Mouse (Mus musculus) embryonic facial prominence, embryonic 10.5 days (tissue): ENCODE data around the gene Med29. TPM values are rescaled to one million over a fixed set of nuclear protein-coding genes. Genes with fewer than 3 reads are reported as not detected.

Experiments used
- DNase-seq: peaks from one replicate; pipeline ENCODE4 v3.0.0-alpha.2; 2017; ENCODE audit warnings: low spot score
- H3K27ac ChIP-seq: fragments of 300-500 bp; sonication (generic); replicated peaks from 2 replicates; pipeline ENCODE4 v1.5.1; 2016; ENCODE audit warnings: mild to moderate bottlenecking
- H3K27me3 ChIP-seq: fragments of 300-500 bp; sonication (generic); replicated peaks from 2 replicates; pipeline ENCODE4 v1.6.1; 2016; ENCODE audit warnings: low read depth, mild to moderate bottlenecking; ENCODE audit not compliant: poor library complexity, severe bottlenecking
- H3K36me3 ChIP-seq: fragments of 300-500 bp; sonication (generic); replicated peaks from 2 replicates; pipeline ENCODE4 v1.6.1; 2016; ENCODE audit warnings: mild to moderate bottlenecking, moderate library complexity
- H3K4me1 ChIP-seq: fragments of 300-500 bp; sonication (generic); 2 replicates; pipeline ENCODE4 v1.6.1; 2016
- H3K4me3 ChIP-seq: fragments of 300-500 bp; sonication (generic); 2 replicates; pipeline ENCODE4 v1.5.1; 2016; ENCODE audit warnings: mild to moderate bottlenecking, moderate library complexity
- H3K9me3 ChIP-seq: fragments of 300-500 bp; sonication (generic); 2 replicates; pipeline ENCODE4 v1.6.1; 2016; ENCODE audit warnings: mild to moderate bottlenecking
- WGBS: fragments of 180-500 bp; shearing (Covaris S2); methylation state at CpG from one replicate; pipeline ENCODE4 v1.1.7; 2016; 5-methylcytosine and 5-hydroxymethylcytosine counted together
- polyA plus RNA-seq: library from polyadenylated mRNA; unstranded; fragments of >200 nt; fragmentation: Nextera tagmentation; extraction: Ambion mirVana; gene quantifications from 2 replicates; pipeline ENCODE4 v1.2.1, GENCODE M21; 2016

The Med29 gene
- polyA plus RNA-seq, 1 experiment from 2014 or later, result 61.9 TPM

- peak overlapping the region; percentile 97 for H3K27ac ChIP-seq
- H3K4me1 ChIP-seq, result peaks cover 55% of the 10 kb centered on the region
- peaks cover 47% of the 10 kb centered on the region for H3K36me3 ChIP-seq
- H3K9me3 ChIP-seq, result no peaks in the 10 kb centered on the region
- WGBS, result 14% methylated on average over 11 of the region's 11 CpGs
- DNase-seq, result peak; percentile 34
- peak overlapping the region; percentile 91 for H3K4me3 ChIP-seq
- H3K27me3 ChIP-seq, result no peaks in the 10 kb centered on the region
Measured at GRCm38 (mm10) chr7:28370977-28371513, 21.5 kb downstream of the Med29 start.

GRCm38 (mm10) chr7:28370051-28370450 is 22.5 kb downstream of the Med29 start:
- peak overlapping the region; percentile 97; the same call in 1 of the 2 replicates for H3K27ac ChIP-seq

GRCm38 (mm10) chr7:28368276-28368920 is 24.1 kb downstream of the Med29 start:
- DNase-seq, result no peak
- Histone ChIP-seq H3K4me1 (peaks cover 32% of the 10 kb centered on the region), H3K36me3 (peaks cover 74% of the 10 kb centered on the region), H3K9me3 (no peaks in the 10 kb centered on the region), H3K4me3 (no peak overlapping the region), H3K27ac (no peak overlapping the region), H3K27me3 (no peaks in the 10 kb centered on the region)
- WGBS, result 89% methylated on average over 16 of the region's 16 CpGs

More at GRCm38 (mm10) chr7:28370051-28370450, 22.5 kb downstream of the Med29 start:
- Histone ChIP-seq H3K9me3 (no peaks in the 10 kb centered on the region), H3K36me3 (peaks cover 57% of the 10 kb centered on the region), H3K4me1 (peaks cover 46% of the 10 kb centered on the region), H3K27me3 (no peaks in the 10 kb centered on the region), H3K4me3 (peak overlapping the region; percentile 91)
- DNase-seq, result no peak
- WGBS, result 95% methylated on average over 14 of the region's 14 CpGs

- WGBS, result 91% methylated on average over 16 of the region's 16 CpGs
- no peak for DNase-seq
- Histone ChIP-seq H3K36me3 (peaks cover 80% of the 10 kb centered on the region), H3K27me3 (no peaks in the 10 kb centered on the region), H3K4me3 (0 out of 2 replicates have a peak overlapping the region, but pooled peaks have one; percentile 3), H3K27ac (no peak overlapping the region), H3K9me3 (no peaks in the 10 kb centered on the region), H3K4me1 (peaks cover 32% of the 10 kb centered on the region)
Measured at GRCm38 (mm10) chr7:28367663-28368275, 24.7 kb downstream of the Med29 start.

DNA sequence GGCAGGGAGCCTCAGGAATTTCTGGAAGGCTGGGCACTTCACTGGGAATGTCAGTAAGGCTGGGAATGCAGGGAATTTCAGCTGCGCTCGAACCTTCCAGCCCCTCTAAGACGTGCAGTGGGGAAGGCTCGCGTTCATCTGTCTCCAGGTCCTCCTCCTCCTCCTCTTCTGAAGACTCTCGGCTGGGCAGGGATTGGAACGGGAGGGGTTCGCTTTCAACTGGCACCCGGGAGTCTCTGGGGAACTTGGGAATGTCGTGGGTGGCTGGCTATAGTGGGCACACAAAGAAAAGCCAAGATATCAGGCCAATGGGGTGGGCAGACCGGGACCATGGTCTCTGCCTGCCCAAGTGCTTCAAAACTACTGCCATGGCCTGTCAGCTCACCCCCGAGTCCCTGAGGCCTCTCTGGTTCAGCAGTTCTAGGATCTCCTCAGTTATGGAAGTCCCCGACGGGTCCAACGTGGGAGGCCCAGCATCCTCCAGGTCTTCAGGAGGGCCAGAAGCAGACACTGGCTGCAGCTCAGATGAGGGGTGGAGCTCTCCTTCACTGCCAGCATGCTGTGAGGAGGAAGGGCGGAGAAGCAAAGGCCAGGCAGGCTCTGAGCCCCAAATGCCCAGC is 30.0 kb downstream of the Med29 start:
- DNase-seq, result no peak
- no peaks in the 10 kb centered on the region for H3K27me3 ChIP-seq
- peaks cover 16% of the 10 kb centered on the region for H3K4me1 ChIP-seq
- H3K4me3 ChIP-seq, result 0 out of 2 replicates have a peak overlapping the region, but pooled peaks have one; percentile 34
- 89% methylated on average over 16 of the region's 16 CpGs for whole genome bisulfite sequencing
- peaks cover 7% of the 10 kb centered on the region; the same call in 1 of the 2 replicates for H3K9me3 ChIP-seq
- peaks cover 98% of the 10 kb centered on the region for H3K36me3 ChIP-seq
- no peak overlapping the region for H3K27ac ChIP-seq

DNA sequence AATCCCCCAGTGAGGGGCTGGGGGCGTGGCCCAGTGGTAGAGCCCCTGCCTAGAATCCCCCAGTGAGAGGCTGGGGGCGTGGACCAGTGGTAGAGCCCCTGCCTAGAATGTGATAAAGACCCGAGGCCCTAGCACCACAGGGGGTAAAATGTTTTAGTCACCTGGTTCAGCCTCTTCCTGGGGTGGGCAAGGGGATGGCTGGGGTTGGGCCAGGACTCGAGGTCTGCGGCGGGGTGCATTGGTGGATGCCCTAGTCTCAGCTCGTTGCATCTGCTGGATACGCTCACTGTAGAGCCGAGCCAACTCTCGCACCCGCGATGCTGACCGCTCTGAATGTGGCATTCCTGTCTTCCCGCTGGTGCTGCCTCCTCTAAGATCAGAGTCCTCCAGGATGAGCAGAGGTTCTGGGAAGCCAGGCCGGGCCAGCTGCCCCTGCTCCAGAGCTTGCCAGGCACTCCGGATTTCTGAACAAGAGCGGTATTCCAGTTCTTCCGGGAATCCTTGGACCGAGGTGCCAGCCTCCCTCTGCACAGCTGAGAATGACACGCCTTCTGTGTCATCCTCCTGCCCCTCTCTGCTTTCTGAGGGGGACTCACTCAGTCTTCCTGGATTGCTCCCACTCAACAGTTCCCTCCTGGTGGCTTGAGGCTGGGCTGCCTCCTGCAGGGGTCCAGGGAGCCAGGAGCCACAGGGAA is 30.7 kb downstream of the Med29 start:
- WGBS, result 92% methylated on average over 20 of the region's 20 CpGs
- DNase-seq, result no peak
- H3K27me3 ChIP-seq, result no peaks in the 10 kb centered on the region
- peaks cover 90% of the 10 kb centered on the region for H3K36me3 ChIP-seq
- H3K27ac ChIP-seq, result no peak overlapping the region
- H3K4me3 ChIP-seq, result 0 out of 2 replicates have a peak overlapping the region, but pooled peaks have one; percentile 34
- H3K9me3 ChIP-seq, result peaks cover 7% of the 10 kb centered on the region; the same call in 1 of the 2 replicates
- H3K4me1 ChIP-seq, result peaks cover 24% of the 10 kb centered on the region

GRCm38 (mm10) chr7:28360291-28360690 is 32.2 kb downstream of the Med29 start:
- no peak overlapping the region for H3K4me3 ChIP-seq
- H3K9me3 ChIP-seq, result peaks cover 7% of the 10 kb centered on the region; the same call in 1 of the 2 replicates
- 90% methylated on average over 6 of the region's 6 CpGs for WGBS
- H3K4me1 ChIP-seq, result peaks cover 28% of the 10 kb centered on the region
- H3K36me3 ChIP-seq, result peaks cover 82% of the 10 kb centered on the region
- DNase-seq, result no peak
- no peak overlapping the region for H3K27ac ChIP-seq
- no peaks in the 10 kb centered on the region for H3K27me3 ChIP-seq

DNA sequence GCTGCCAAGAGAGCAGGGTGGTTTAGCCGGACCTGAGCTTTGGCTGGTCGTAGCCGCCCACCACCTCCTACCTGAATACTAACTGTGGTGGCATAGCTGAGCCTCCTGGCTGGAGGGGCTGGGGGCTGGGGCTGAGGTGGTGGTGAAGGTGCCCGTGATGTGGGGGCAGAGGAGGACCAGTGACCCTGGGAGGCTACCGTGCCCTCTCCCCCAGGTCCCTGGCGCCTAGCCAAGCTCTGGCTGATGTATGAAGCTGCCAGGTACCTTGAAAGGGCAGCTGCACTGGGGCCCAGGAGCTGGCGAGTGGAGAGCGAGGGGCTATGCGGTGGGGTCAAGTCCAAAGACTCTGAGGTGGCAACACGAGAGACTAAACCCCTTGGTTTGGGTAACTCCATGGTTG is 32.7 kb downstream of the Med29 start:
- Histone ChIP-seq H3K27ac (no peak overlapping the region), H3K4me3 (no peak overlapping the region; the same call in 1 of the 2 replicates)

GRCm38 (mm10) chr7:28358431-28358830 is 34.1 kb downstream of the Med29 start:
- peaks cover 28% of the 10 kb centered on the region for H3K4me1 ChIP-seq
- peak; percentile 9 for DNase-seq
- peaks cover 7% of the 10 kb centered on the region; the same call in 1 of the 2 replicates for H3K9me3 ChIP-seq
- peak overlapping the region; percentile 13; the same call in 1 of the 2 replicates for H3K4me3 ChIP-seq
- H3K27ac ChIP-seq, result no peak overlapping the region
- no peaks in the 10 kb centered on the region for H3K27me3 ChIP-seq
- WGBS, result 64% methylated on average over 7 of the region's 7 CpGs
- peaks cover 81% of the 10 kb centered on the region for H3K36me3 ChIP-seq

More for the DNA sequence above, 32.7 kb downstream of the Med29 start:
- peaks cover 81% of the 10 kb centered on the region for H3K36me3 ChIP-seq
- WGBS, result 95% methylated on average over 10 of the region's 10 CpGs
- no peaks in the 10 kb centered on the region for H3K27me3 ChIP-seq
- H3K4me1 ChIP-seq, result peaks cover 28% of the 10 kb centered on the region
- peaks cover 7% of the 10 kb centered on the region; the same call in 1 of the 2 replicates for H3K9me3 ChIP-seq
- no peak for DNase-seq

GRCm38 (mm10) chr7:28357984-28358383 is 34.5 kb downstream of the Med29 start:
- Histone ChIP-seq H3K36me3 (peaks cover 81% of the 10 kb centered on the region), H3K4me1 (peaks cover 28% of the 10 kb centered on the region), H3K27me3 (no peaks in the 10 kb centered on the region), H3K9me3 (peaks cover 7% of the 10 kb centered on the region; the same call in 1 of the 2 replicates), H3K27ac (peak overlapping the region; percentile 75; the same call in 1 of the 2 replicates), H3K4me3 (peak overlapping the region; percentile 13; the same call in 1 of the 2 replicates)
- no peak for DNase-seq
- WGBS, result 8% methylated on average over 5 of the region's 5 CpGs

DNA sequence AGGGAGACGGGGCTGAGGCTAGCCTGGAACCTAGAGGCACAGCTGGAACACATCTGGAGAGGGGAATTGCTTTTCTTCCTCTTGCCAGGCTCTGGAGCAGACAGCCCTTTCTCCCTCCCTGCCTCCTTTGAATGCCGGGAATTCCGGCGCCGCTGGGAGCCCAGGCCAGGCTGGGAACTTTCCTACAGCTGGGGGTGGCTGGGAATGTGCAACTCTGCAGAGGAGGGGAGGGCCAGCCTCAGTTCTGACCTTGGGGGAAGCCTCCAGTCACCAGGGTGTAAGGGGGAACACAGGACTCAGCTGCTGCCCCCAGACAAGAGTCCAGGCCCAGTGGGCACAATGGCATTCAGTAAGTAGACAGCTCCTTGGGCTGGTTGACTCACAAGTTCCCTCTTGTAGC is 35.5 kb downstream of the Med29 start:
- 4% methylated on average over 5 of the region's 5 CpGs for WGBS
- Histone ChIP-seq H3K27ac (peak overlapping the region; percentile 75), H3K27me3 (no peaks in the 10 kb centered on the region), H3K4me1 (peaks cover 30% of the 10 kb centered on the region), H3K36me3 (peaks cover 81% of the 10 kb centered on the region), H3K4me3 (peak overlapping the region; percentile 35), H3K9me3 (peaks cover 7% of the 10 kb centered on the region; the same call in 1 of the 2 replicates)
- DNase-seq, result peak; percentile 68

GRCm38 (mm10) chr7:28355221-28355620 is 37.3 kb downstream of the Med29 start:
- no peak for DNase-seq
- H3K4me3 ChIP-seq, result peak overlapping the region; percentile 8; the same call in 1 of the 2 replicates
- 87% methylated on average over 3 of the region's 3 CpGs for WGBS
- peaks cover 38% of the 10 kb centered on the region for H3K4me1 ChIP-seq
- peaks cover 71% of the 10 kb centered on the region for H3K36me3 ChIP-seq
- no peak overlapping the region for H3K27ac ChIP-seq
- no peaks in the 10 kb centered on the region for H3K27me3 ChIP-seq
- H3K9me3 ChIP-seq, result no peaks in the 10 kb centered on the region
